Mouse (Mus musculus): ENCODE measurements around the gene Tspoap1. TPM values are rescaled to one million over a fixed set of nuclear protein-coding genes. Genes with fewer than 3 reads are reported as not detected.
A peak's percentile ranks its signal among the peaks of the same experiment; 100 is the strongest.

Gene Tspoap1
- polyA plus RNA-seq, 1 experiment from 2014 or later, result 0.26 TPM

DNA sequence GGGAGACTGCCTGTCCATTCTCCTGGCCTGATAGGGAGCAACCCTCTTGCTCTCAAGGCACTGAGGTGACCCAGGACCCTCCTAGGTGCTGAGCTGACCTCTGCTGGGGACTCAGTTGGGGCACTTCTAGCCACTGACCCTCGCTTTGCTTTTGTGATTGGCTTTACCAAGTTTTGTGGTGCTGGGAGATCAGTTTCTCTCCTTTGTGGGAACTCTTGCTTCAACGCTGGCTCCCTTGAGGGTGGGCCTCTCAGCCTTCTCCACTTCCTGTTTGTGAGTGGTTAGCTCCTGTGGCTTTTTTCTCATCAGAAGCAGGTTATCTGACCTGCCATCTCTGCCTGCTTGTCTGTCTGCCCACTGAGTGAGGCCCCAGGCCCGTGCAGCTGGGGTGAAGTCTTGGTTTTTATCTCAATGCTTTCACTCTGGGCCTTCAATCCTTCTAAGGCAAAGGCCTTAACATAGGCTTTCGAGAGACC, 8.8 kb upstream of the Tspoap1 start:
- Histone ChIP-seq H3K4me3 (ENCODE audit: control insufficient read depth in 1 of 2, insufficient read depth in 1 of 2, low read depth in 1 of 2, low read length in 2 of 2) (no peak overlapping the region), H3K9me3 (ENCODE audit: control insufficient read depth, low read length) (no peaks in the 10 kb centered on the region), H3K27me3 (ENCODE audit: control insufficient read depth, insufficient read depth, low read length) (no peaks in the 10 kb centered on the region), H3K9ac (ENCODE audit: low read length) (no peak overlapping the region), H3K4me1 (ENCODE audit: control insufficient read depth in 2 of 2, insufficient read depth in 2 of 2, low read length in 2 of 2) (peaks cover 0 to 2% of the 10 kb centered on the region in 2 experiments; a peak in 1 of 4 replicates), H3K4me2 (ENCODE audit: low read length) (no peak overlapping the region), H3K36me3 (ENCODE audit: control insufficient read depth, insufficient read depth, low read length) (no peaks in the 10 kb centered on the region), H3K27ac (replicated peaks in 1 of 2; ENCODE audit: control insufficient read depth in 1 of 2, insufficient read depth in 1 of 2, low read depth in 2 of 2, low read length in 2 of 2) (no peak overlapping the region)
- WGBS, result 50% methylated on average over 4 of the region's 4 CpGs
- ATAC-seq (ENCODE audit: insufficient number of reproducible peaks, insufficient read depth, low FRiP score, low read depth), result no peak

DNA sequence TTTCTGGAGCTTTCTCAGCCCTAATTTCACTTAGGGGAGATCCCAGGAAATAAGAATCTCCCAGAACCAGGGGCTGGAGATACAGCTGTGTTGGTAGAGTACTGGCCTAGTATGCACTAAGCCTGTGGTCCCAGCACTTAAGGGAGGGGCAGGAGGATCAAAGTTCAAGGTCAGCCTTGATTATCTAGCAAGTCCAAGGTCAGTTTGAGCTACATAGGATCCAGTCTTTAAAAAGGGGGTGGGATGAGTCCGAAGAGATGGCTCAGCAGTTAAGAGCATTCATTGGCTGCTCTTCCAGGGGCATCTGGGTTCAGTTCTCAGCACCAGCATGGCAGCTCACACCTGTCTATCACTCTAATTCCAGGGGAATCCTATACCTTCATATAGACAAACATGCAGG, 8.0 kb upstream of the Tspoap1 start:
- Histone ChIP-seq H3K9me3 (ENCODE audit: control insufficient read depth, low read length) (no peaks in the 10 kb centered on the region), H3K4me2 (ENCODE audit: low read length) (no peak overlapping the region), H3K4me1 (ENCODE audit: control insufficient read depth in 2 of 2, insufficient read depth in 2 of 2, low read length in 2 of 2) (peaks cover 0 to 2% of the 10 kb centered on the region in 2 experiments; a peak in 1 of 4 replicates), H3K27me3 (ENCODE audit: control insufficient read depth, insufficient read depth, low read length) (no peaks in the 10 kb centered on the region), H3K9ac (ENCODE audit: low read length) (no peak overlapping the region), H3K27ac (replicated peaks in 1 of 2; ENCODE audit: control insufficient read depth in 1 of 2, insufficient read depth in 1 of 2, low read depth in 2 of 2, low read length in 2 of 2) (no peak overlapping the region), H3K4me3 (ENCODE audit: control insufficient read depth in 1 of 2, insufficient read depth in 1 of 2, low read depth in 1 of 2, low read length in 2 of 2) (no peak overlapping the region), H3K36me3 (ENCODE audit: control insufficient read depth, insufficient read depth, low read length) (no peaks in the 10 kb centered on the region)
- 71% methylated on average over 1 of the region's 1 CpGs for WGBS
- no peak for ATAC-seq (ENCODE audit: insufficient number of reproducible peaks, insufficient read depth, low FRiP score, low read depth)

DNA sequence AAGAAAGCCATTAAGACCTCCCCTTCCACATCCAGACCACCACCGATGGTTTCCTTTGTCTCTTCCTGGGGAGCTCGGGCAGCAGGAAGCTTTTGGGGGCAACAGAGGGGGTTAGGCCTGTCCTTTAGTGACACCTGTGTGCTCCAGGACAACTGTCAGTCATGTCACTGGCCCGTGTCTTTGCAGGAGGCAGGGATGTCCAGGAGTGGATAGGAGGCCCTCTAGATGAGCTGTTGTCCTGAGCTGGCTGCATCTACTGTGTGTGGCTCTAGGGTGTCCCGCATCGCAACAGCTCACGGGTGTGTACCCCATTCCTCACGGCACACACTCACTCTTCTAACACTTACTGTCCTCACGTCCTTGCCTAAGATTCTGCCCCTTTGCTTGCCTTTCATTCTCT, 7.1 kb upstream of the Tspoap1 start:
- H3K9ac ChIP-seq (ENCODE audit: low read length), result no peak overlapping the region
- H3K9me3 ChIP-seq (ENCODE audit: control insufficient read depth, low read length), result no peaks in the 10 kb centered on the region
- peaks cover 0 to 2% of the 10 kb centered on the region in 2 experiments; a peak in 1 of 4 replicates for H3K4me1 ChIP-seq (ENCODE audit: control insufficient read depth in 2 of 2, insufficient read depth in 2 of 2, low read length in 2 of 2)
- ATAC-seq (ENCODE audit: insufficient number of reproducible peaks, insufficient read depth, low FRiP score, low read depth), result no peak
- WGBS, result 72% methylated on average over 8 of the region's 8 CpGs
- H3K27ac ChIP-seq (replicated peaks in 1 of 2; ENCODE audit: control insufficient read depth in 1 of 2, insufficient read depth in 1 of 2, low read depth in 2 of 2, low read length in 2 of 2), result no peak overlapping the region
- no peaks in the 10 kb centered on the region for H3K36me3 ChIP-seq (ENCODE audit: control insufficient read depth, insufficient read depth, low read length)
- H3K4me2 ChIP-seq (ENCODE audit: low read length), result no peak overlapping the region
- no peaks in the 10 kb centered on the region for H3K27me3 ChIP-seq (ENCODE audit: control insufficient read depth, insufficient read depth, low read length)
- no peak overlapping the region for H3K4me3 ChIP-seq (ENCODE audit: control insufficient read depth in 1 of 2, insufficient read depth in 1 of 2, low read depth in 1 of 2, low read length in 2 of 2)

DNA sequence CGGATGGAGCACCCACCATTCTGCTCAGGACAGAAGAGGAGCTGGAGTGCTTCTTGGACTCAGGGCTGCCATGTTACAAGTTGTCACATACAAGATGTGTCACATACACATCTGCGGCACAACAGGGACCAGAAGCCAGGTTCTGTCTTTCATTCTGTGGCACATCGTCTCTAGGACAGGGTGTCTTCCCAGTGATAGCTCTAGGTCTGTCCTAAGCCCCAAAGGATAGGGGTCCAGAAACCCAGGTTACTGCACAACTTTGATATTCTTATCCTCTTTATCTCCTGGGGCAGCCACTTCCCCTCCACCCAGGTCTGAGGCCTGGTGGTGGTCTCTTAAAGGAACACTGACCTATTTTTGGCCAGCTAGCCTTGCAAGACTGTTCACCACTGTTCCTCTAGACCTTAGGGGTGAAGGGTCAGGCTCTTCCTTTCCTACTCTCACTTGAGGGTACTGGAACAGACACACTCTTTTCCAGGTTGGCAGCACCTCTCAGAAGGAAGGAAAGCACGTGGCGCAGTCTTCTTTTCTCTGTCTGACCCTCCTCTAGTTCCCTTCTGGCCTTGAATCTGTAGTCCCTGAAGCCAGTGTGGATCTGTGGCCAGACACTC, 6.3 kb upstream of the Tspoap1 start:
- 69% methylated on average over 5 of the region's 5 CpGs for WGBS
- no peak for ATAC-seq (ENCODE audit: insufficient number of reproducible peaks, insufficient read depth, low FRiP score, low read depth)
- Histone ChIP-seq H3K9ac (ENCODE audit: low read length) (no peak overlapping the region), H3K27me3 (ENCODE audit: control insufficient read depth, insufficient read depth, low read length) (peaks cover 3% of the 10 kb centered on the region), H3K9me3 (ENCODE audit: control insufficient read depth, low read length) (no peaks in the 10 kb centered on the region), H3K4me1 (ENCODE audit: control insufficient read depth in 2 of 2, insufficient read depth in 2 of 2, low read length in 2 of 2) (peaks cover 0 to 2% of the 10 kb centered on the region in 2 experiments; a peak in 1 of 4 replicates), H3K27ac (replicated peaks in 1 of 2; ENCODE audit: control insufficient read depth in 1 of 2, insufficient read depth in 1 of 2, low read depth in 2 of 2, low read length in 2 of 2) (no peak overlapping the region), H3K4me3 (ENCODE audit: control insufficient read depth in 1 of 2, insufficient read depth in 1 of 2, low read depth in 1 of 2, low read length in 2 of 2) (no peak overlapping the region), H3K4me2 (ENCODE audit: low read length) (no peak overlapping the region), H3K36me3 (ENCODE audit: control insufficient read depth, insufficient read depth, low read length) (no peaks in the 10 kb centered on the region)

DNA sequence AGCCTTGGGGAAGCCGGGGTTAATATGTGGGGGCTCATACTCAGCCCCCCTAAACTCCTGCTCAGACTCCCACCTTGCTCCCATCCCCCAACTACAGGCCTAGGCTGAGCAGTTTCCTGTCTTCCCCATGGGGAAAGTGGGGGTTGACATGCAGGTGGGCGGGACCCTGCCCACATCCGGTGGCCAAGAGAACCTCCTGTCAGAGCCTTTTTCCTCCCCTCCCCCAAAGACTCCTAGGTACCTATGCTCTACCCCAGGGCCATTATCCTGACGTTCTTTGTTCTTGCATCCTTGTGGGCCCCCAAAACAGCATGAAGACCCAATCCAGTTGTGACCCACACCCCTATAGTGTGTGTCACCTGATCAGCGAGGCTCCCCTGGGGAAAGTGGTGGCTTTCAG, 5.7 kb upstream of the Tspoap1 start:
- Histone ChIP-seq H3K4me3 (ENCODE audit: control insufficient read depth in 1 of 2, insufficient read depth in 1 of 2, low read depth in 1 of 2, low read length in 2 of 2) (no peak overlapping the region), H3K4me2 (ENCODE audit: low read length) (no peak overlapping the region), H3K36me3 (ENCODE audit: control insufficient read depth, insufficient read depth, low read length) (no peaks in the 10 kb centered on the region), H3K9ac (ENCODE audit: low read length) (no peak overlapping the region), H3K27ac (replicated peaks in 1 of 2; ENCODE audit: control insufficient read depth in 1 of 2, insufficient read depth in 1 of 2, low read depth in 2 of 2, low read length in 2 of 2) (no peak overlapping the region), H3K9me3 (ENCODE audit: control insufficient read depth, low read length) (no peaks in the 10 kb centered on the region), H3K4me1 (ENCODE audit: control insufficient read depth in 2 of 2, insufficient read depth in 2 of 2, low read length in 2 of 2) (peaks cover 0 to 2% of the 10 kb centered on the region in 2 experiments; a peak in 1 of 4 replicates), H3K27me3 (ENCODE audit: control insufficient read depth, insufficient read depth, low read length) (peaks cover 9% of the 10 kb centered on the region)
- WGBS, result 65% methylated on average over 5 of the region's 5 CpGs
- no peak for ATAC-seq (ENCODE audit: insufficient number of reproducible peaks, insufficient read depth, low FRiP score, low read depth)

DNA sequence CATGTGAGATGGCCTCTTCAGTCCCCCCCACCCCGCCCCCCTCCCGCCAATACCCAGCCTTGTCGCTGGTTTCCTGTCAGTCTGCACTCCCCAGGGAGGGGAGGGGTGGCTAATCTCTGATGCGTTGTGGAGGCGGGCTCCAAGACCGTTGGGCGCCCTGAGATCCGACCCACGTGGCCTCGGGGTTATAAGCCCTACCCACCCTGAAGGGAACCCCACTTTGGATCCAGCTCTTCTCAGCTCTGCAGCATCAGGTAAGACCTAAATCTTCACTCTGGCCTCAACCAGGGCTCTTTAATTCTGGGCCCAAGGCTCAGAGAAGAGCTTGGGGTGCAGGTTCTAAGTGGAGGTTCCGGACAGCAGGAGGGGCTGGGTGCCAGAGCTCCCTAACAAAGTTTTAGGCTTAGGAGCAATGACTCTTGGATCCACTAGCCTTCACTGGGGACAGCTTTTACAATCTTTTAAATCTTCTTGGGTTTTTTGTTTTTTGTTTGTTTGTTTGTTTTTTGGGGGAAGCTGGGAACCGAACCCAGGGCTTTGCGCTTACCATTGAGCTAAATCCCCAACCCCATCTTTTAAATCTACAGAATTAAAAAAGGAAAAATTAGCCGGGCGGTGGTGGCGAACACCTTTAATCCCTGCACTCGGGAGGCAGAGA, 4.9 kb upstream of the Tspoap1 start:
- Histone ChIP-seq H3K4me2 (ENCODE audit: low read length) (no peak overlapping the region), H3K9ac (ENCODE audit: low read length) (no peak overlapping the region), H3K27ac (replicated peaks in 1 of 2; ENCODE audit: control insufficient read depth in 1 of 2, insufficient read depth in 1 of 2, low read depth in 2 of 2, low read length in 2 of 2) (no peak overlapping the region), H3K9me3 (ENCODE audit: control insufficient read depth, low read length) (no peaks in the 10 kb centered on the region), H3K4me1 (ENCODE audit: control insufficient read depth in 2 of 2, insufficient read depth in 2 of 2, low read length in 2 of 2) (peaks cover 0 to 2% of the 10 kb centered on the region in 2 experiments; a peak in 1 of 4 replicates), H3K27me3 (ENCODE audit: control insufficient read depth, insufficient read depth, low read length) (peaks cover 17% of the 10 kb centered on the region), H3K4me3 (ENCODE audit: control insufficient read depth in 1 of 2, insufficient read depth in 1 of 2, low read depth in 1 of 2, low read length in 2 of 2) (no peak overlapping the region), H3K36me3 (ENCODE audit: control insufficient read depth, insufficient read depth, low read length) (no peaks in the 10 kb centered on the region)
- 66% methylated on average over 17 of the region's 17 CpGs for WGBS
- ATAC-seq (ENCODE audit: insufficient number of reproducible peaks, insufficient read depth, low FRiP score, low read depth), result no peak

DNA sequence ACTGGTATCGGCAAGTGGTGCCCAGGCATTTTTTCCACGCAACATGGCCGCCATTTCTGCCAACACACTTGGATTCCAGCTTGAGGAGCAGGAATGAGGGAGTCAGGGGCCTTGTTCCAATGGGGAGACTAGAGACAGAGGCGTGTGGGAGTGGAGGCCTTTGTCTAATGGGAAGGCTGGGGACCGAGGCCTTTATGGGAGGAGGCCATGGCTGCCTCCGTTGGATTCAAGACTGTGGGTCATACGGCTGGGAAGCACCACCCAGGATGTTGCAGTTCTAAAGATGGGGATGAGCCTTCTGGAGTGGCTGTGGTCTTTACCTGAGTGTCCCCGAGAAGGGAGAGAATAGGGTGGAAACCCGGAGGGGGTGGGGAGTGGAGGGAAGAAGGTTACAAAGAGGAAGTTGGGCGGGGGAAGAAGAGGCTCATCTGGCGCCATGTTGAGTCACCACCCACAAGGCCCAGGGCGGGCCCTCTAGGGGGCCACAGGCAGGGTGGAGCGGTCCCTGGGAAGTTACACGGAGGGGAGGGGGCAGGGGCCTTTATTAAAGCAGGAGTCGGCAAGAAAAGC, 4.0 kb upstream of the Tspoap1 start:
- Histone ChIP-seq H3K4me3 (ENCODE audit: control insufficient read depth in 1 of 2, insufficient read depth in 1 of 2, low read depth in 1 of 2, low read length in 2 of 2) (peak overlapping the region in 1 of 2 experiments; percentile 17; a peak in 1 of 4 replicates), H3K9me3 (ENCODE audit: control insufficient read depth, low read length) (no peaks in the 10 kb centered on the region), H3K27me3 (ENCODE audit: control insufficient read depth, insufficient read depth, low read length) (peaks cover 25% of the 10 kb centered on the region), H3K27ac (replicated peaks in 1 of 2; ENCODE audit: control insufficient read depth in 1 of 2, insufficient read depth in 1 of 2, low read depth in 2 of 2, low read length in 2 of 2) (no peak overlapping the region), H3K4me2 (ENCODE audit: low read length) (no peak overlapping the region), H3K36me3 (ENCODE audit: control insufficient read depth, insufficient read depth, low read length) (no peaks in the 10 kb centered on the region), H3K4me1 (ENCODE audit: control insufficient read depth in 2 of 2, insufficient read depth in 2 of 2, low read length in 2 of 2) (peaks cover 0 to 2% of the 10 kb centered on the region in 2 experiments; a peak in 1 of 4 replicates), H3K9ac (ENCODE audit: low read length) (no peak overlapping the region)
- WGBS, result 77% methylated on average over 15 of the region's 15 CpGs
- ATAC-seq (ENCODE audit: insufficient number of reproducible peaks, insufficient read depth, low FRiP score, low read depth), result no peak
